Mouse (Mus musculus) stomach, postnatal 0 days (tissue): Measurements from ENCODE around the gene Chrm1. TPM values are rescaled to one million over a fixed set of nuclear protein-coding genes. Genes with fewer than 3 reads are reported as not detected.

Source experiments
- ATAC-seq: fragments of 200-750 bp; cut with Nextera tagmentation; 2 replicates; pipeline ENCODE4 v1.8.0; 2017; ENCODE audit not compliant: low FRiP score, low TSS enrichment
- DNase-seq: peaks from one replicate; pipeline ENCODE4 v3.0.0-alpha.2; 2016; ENCODE audit warnings: low spot score
- H3K27ac ChIP-seq: fragments of 300-500 bp; sonication (generic); replicated peaks from 2 replicates; pipeline ENCODE4 v1.5.1; 2014; ENCODE audit warnings: mild to moderate bottlenecking, control low read depth
- H3K27me3 ChIP-seq: fragments of 300-500 bp; sonication (generic); 2 replicates; pipeline ENCODE4 v1.6.1; 2014; ENCODE audit warnings: low read length; ENCODE audit not compliant: control insufficient read depth, insufficient read depth
- H3K36me3 ChIP-seq: fragments of 300-500 bp; sonication (generic); 2 replicates; pipeline ENCODE4 v1.6.1; 2014; ENCODE audit warnings: low read length, mixed read lengths; ENCODE audit not compliant: control insufficient read depth, insufficient read depth
- H3K4me1 ChIP-seq: fragments of 300-500 bp; sonication (generic); replicated peaks from 2 replicates; pipeline ENCODE4 v1.6.1; 2014; ENCODE audit warnings: antibody characterized with exemption; ENCODE audit not compliant: control insufficient read depth, insufficient read depth
- H3K4me2 ChIP-seq: fragments of 300-500 bp; sonication (generic); replicated peaks from 2 replicates; pipeline ENCODE4 v1.6.1; 2014; ENCODE audit warnings: low read depth, mild to moderate bottlenecking, control low read depth, moderate library complexity
- H3K4me3 ChIP-seq: fragments of 300-500 bp; sonication (generic); 2 replicates; pipeline ENCODE4 v1.5.1; 2014; ENCODE audit warnings: low read depth, low read length, control low read depth
- H3K9ac ChIP-seq: fragments of 300-500 bp; sonication (generic); 2 replicates; pipeline ENCODE4 v1.6.1; 2014; ENCODE audit warnings: mild to moderate bottlenecking, low read length, control low read depth, mixed read lengths
- H3K9me3 ChIP-seq: fragments of 300-500 bp; sonication (generic); 2 replicates; pipeline ENCODE4 v1.6.1; 2016; ENCODE audit warnings: low read length; ENCODE audit not compliant: control insufficient read depth
- CTCF ChIP-seq: IDR thresholded peaks from 2 replicates; pipeline ENCODE4 v1.5.1; 2016; ENCODE audit warnings: antibody characterized with exemption, low read depth, mild to moderate bottlenecking, moderate library complexity
- EP300 ChIP-seq: optimal IDR thresholded peaks from 2 replicates; pipeline ENCODE3; 2016; ENCODE audit warnings: antibody characterized with exemption
- WGBS: fragments of 180-500 bp; shearing (Covaris S2); extraction: QIAGEN DNeasy Blood & Tissue Kit; methylation state at CpG from one replicate; pipeline ENCODE4 v1.1.7; 2014; 5-methylcytosine and 5-hydroxymethylcytosine counted together
- polyA plus RNA-seq: library from polyadenylated mRNA; unstranded; fragments of >200 nt; fragmentation: Nextera tagmentation; extraction: Ambion mirVana; gene quantifications from 2 replicates; pipeline ENCODE4 v1.2.1, GENCODE M21; 2015

Chrm1 gene
- polyA plus RNA-seq, 1 experiment from 2014 or later, result 1.4 TPM

- no peak overlapping the region for H3K27ac ChIP-seq
- no peak overlapping the region for H3K9ac ChIP-seq
- no peak for DNase-seq
- no peaks in the 10 kb centered on the region for H3K36me3 ChIP-seq
- H3K4me2 ChIP-seq, result no peak overlapping the region
- H3K4me1 ChIP-seq, result no peaks in the 10 kb centered on the region
- no peak for ATAC-seq
- H3K27me3 ChIP-seq, result no peaks in the 10 kb centered on the region
- H3K9me3 ChIP-seq, result no peaks in the 10 kb centered on the region
- TF ChIP-seq EP300 (no peak), CTCF (no peak)
- WGBS, result 54% methylated on average over 6 of the region's 6 CpGs
- H3K4me3 ChIP-seq, result no peak overlapping the region
Observed at GRCm38 (mm10) chr19:8630826-8631225, 32.8 kb upstream of the Chrm1 start.

GRCm38 (mm10) chr19:8632029-8632428 is 31.6 kb upstream of the Chrm1 start:
- ATAC-seq (no peak), DNase-seq (no peak)
- no peak overlapping the region for H3K4me3 ChIP-seq

GRCm38 (mm10) chr19:8642086-8642485 is 21.5 kb upstream of the Chrm1 start:
- Histone ChIP-seq H3K4me1 (no peaks in the 10 kb centered on the region), H3K9me3 (no peaks in the 10 kb centered on the region), H3K9ac (no peak overlapping the region), H3K4me2 (no peak overlapping the region), H3K27me3 (no peaks in the 10 kb centered on the region), H3K4me3 (no peak overlapping the region), H3K27ac (no peak overlapping the region), H3K36me3 (no peaks in the 10 kb centered on the region)
- TF ChIP-seq EP300 (no peak), CTCF (no peak)
- 43% methylated on average over 5 of the region's 5 CpGs for WGBS
- DNase-seq (no peak), ATAC-seq (no peak)

More at GRCm38 (mm10) chr19:8632029-8632428, 31.6 kb upstream of the Chrm1 start:
- TF ChIP-seq CTCF, result no peak
- no peak for TF ChIP-seq EP300
- H3K27me3 ChIP-seq, result no peaks in the 10 kb centered on the region
- WGBS, result 67% methylated on average over 1 of the region's 1 CpGs
- H3K27ac ChIP-seq, result no peak overlapping the region
- H3K36me3 ChIP-seq, result no peaks in the 10 kb centered on the region
- no peak overlapping the region for H3K9ac ChIP-seq
- no peak overlapping the region for H3K4me2 ChIP-seq
- H3K4me1 ChIP-seq, result no peaks in the 10 kb centered on the region
- H3K9me3 ChIP-seq, result no peaks in the 10 kb centered on the region

- H3K36me3 ChIP-seq, result no peaks in the 10 kb centered on the region
- DNase-seq, result no peak
- H3K4me2 ChIP-seq, result no peak overlapping the region
- no peaks in the 10 kb centered on the region for H3K4me1 ChIP-seq
- H3K27me3 ChIP-seq, result no peaks in the 10 kb centered on the region
- 66% methylated on average over 2 of the region's 2 CpGs for whole genome bisulfite sequencing
- no peak for ATAC-seq
- H3K9me3 ChIP-seq, result no peaks in the 10 kb centered on the region
- no peak overlapping the region for H3K9ac ChIP-seq
- H3K4me3 ChIP-seq, result no peak overlapping the region
- H3K27ac ChIP-seq, result no peak overlapping the region
- TF ChIP-seq EP300 (no peak), CTCF (no peak)
Observed at GRCm38 (mm10) chr19:8646393-8646792, 17.2 kb upstream of the Chrm1 start.

DNA sequence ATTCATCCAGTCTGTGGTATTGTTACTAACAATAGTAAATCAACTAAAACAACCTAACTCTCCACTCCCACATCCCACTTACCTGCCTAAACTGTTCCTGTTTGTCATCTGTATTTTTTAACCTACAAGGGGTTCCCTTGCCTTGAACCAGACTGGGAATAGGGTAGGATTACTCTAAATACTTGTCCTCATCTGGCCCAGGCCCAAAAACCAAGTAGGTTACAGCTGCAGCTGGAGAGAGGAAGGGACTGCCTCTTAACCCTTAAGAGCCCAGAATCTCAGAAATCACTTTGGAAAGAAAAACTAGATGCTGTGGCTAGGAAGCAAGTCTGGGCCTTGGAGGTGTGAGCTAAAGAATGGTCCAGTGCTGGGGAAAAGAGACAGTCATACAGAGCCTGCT is 7.8 kb upstream of the Chrm1 start:
- no peaks in the 10 kb centered on the region for H3K27me3 ChIP-seq
- no peak overlapping the region for H3K4me3 ChIP-seq
- no peak overlapping the region for H3K4me2 ChIP-seq
- no peaks in the 10 kb centered on the region for H3K9me3 ChIP-seq
- no peak overlapping the region for H3K27ac ChIP-seq
- H3K9ac ChIP-seq, result no peak overlapping the region
- no peaks in the 10 kb centered on the region for H3K36me3 ChIP-seq
- DNase-seq (no peak), ATAC-seq (no peak)
- TF ChIP-seq CTCF (no peak), EP300 (no peak)
- no peaks in the 10 kb centered on the region for H3K4me1 ChIP-seq

DNA sequence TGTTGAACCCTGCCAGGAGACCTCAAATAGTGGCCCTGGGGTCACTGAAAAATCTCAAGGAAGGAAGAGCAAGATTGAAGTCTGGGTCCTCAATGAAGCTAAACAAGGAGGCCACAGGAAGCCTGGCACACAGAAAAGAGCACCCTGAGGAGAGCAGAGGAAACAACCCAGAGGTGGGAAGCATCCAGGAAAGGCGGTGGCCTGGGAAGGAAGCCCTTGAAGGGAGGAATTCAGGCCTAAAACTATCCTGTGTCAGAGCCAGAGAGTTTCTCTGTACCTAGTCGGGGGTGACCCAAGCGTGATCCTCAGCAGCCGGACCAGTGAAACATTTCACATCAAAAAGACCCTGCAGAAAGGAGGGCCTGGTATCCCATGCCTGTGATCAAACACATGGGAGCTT is 7.2 kb upstream of the Chrm1 start:
- H3K9ac ChIP-seq, result no peak overlapping the region
- H3K27ac ChIP-seq, result no peak overlapping the region
- ATAC-seq (no peak), DNase-seq (no peak)
- no peaks in the 10 kb centered on the region for H3K9me3 ChIP-seq
- H3K36me3 ChIP-seq, result no peaks in the 10 kb centered on the region
- 74% methylated on average over 4 of the region's 4 CpGs for WGBS
- no peak for TF ChIP-seq CTCF
- no peak for TF ChIP-seq EP300
- no peaks in the 10 kb centered on the region for H3K27me3 ChIP-seq
- no peak overlapping the region for H3K4me2 ChIP-seq
- no peak overlapping the region for H3K4me3 ChIP-seq
- H3K4me1 ChIP-seq, result no peaks in the 10 kb centered on the region
